Mouse (Mus musculus) MEL (cell line): ENCODE data around the gene Limch1. TPM values are rescaled to one million over a fixed set of nuclear protein-coding genes. Genes with fewer than 3 reads are reported as not detected.

Source experiments
- DNase-seq: peaks from one replicate; pipeline ENCODE4 v3.0.0; 2011; ENCODE audit warnings: low read depth, low spot score
- H3K27ac ChIP-seq: 2 replicates; pipeline ENCODE4 v1.5.1; 2012; ENCODE audit warnings: low read depth, mild to moderate bottlenecking, control low read depth, low read length, moderate library complexity; ENCODE audit not compliant: control insufficient read depth
- H3K27me3 ChIP-seq, 2 experiments: fragments of 150-350 bp in 1 of 2; sonication (generic) in 1 of 2; 2 replicates each; pipeline ENCODE4 v1.6.1; 2012; ENCODE audit warnings: low read length in 2 of 2, mild to moderate bottlenecking in 2 of 2, improper control_type of control experiment in 1 of 2, moderate library complexity in 1 of 2; ENCODE audit not compliant: insufficient read depth in 2 of 2, control insufficient read depth in 1 of 2
- H3K36me3 ChIP-seq, 2 experiments: 2 replicates each; pipeline ENCODE4 v1.6.1; 2012 to 2014; ENCODE audit warnings: low read length in 2 of 2, improper control_type of control experiment in 1 of 2, inconsistent platforms in 1 of 2, mild to moderate bottlenecking in 1 of 2; ENCODE audit not compliant: insufficient read depth in 2 of 2, control insufficient read depth in 1 of 2
- H3K4me1 ChIP-seq, 2 experiments: fragments of 150-350 bp in 1 of 2; sonication (generic) in 1 of 2; 2 replicates each; pipeline ENCODE4 v1.6.1; 2012; ENCODE audit warnings: low read length in 2 of 2, improper control_type of control experiment in 1 of 2, mild to moderate bottlenecking in 1 of 2; ENCODE audit not compliant: insufficient read depth in 2 of 2, control insufficient read depth in 1 of 2
- H3K4me3 ChIP-seq, 2 experiments: fragments of 150-350 bp in 1 of 2; sonication (generic) in 1 of 2; 2 replicates each; pipeline ENCODE4 v1.5.1; 2012; ENCODE audit warnings: low read depth in 2 of 2, low read length in 2 of 2, mild to moderate bottlenecking in 2 of 2, moderate library complexity in 2 of 2, control low read depth in 1 of 2, improper control_type of control experiment in 1 of 2; ENCODE audit not compliant: control insufficient read depth in 1 of 2, insufficient read depth in 1 of 2
- H3K79me2 ChIP-seq: 2 replicates; pipeline ENCODE4 v1.6.1; 2012; ENCODE audit warnings: mild to moderate bottlenecking, low read length, moderate library complexity; ENCODE audit not compliant: control insufficient read depth, poor library complexity, insufficient read depth
- H3K9ac ChIP-seq: 2 replicates; pipeline ENCODE4 v1.6.1; 2012; ENCODE audit warnings: low read depth, mild to moderate bottlenecking, control low read depth, low read length, moderate library complexity; ENCODE audit not compliant: control insufficient read depth, poor library complexity, severe bottlenecking
- H3K9me3 ChIP-seq: fragments of 150-350 bp; sonication (generic); replicated peaks from 2 replicates; pipeline ENCODE4 v1.6.1; 2012; ENCODE audit warnings: mild to moderate bottlenecking, low read length, improper control_type of control experiment, moderate library complexity; ENCODE audit not compliant: insufficient read depth
- CHD2 ChIP-seq: IDR thresholded peaks from 2 replicates; pipeline ENCODE4 v1.6.1; 2011; ENCODE audit warnings: low read length, improper control_type of control experiment
- CTCF ChIP-seq, 3 experiments: IDR thresholded peaks in 2 of 3; conservative IDR thresholded peaks in 1 of 3; 2 replicates each; pipeline ENCODE4 v1.5.1; 2011 to 2012; ENCODE audit warnings: low read length in 3 of 3, low read depth in 2 of 3, mild to moderate bottlenecking in 2 of 3, improper control_type of control experiment in 1 of 3, inconsistent platforms in 1 of 3, mixed read lengths in 1 of 3, moderate library complexity in 1 of 3; ENCODE audit not compliant: control insufficient read depth in 1 of 3, insufficient read depth in 1 of 3, poor library complexity in 1 of 3, severe bottlenecking in 1 of 3
- E2F4 ChIP-seq: IDR thresholded peaks from 2 replicates; pipeline ENCODE4 v1.6.1; 2011; ENCODE audit warnings: low read depth, low read length, improper control_type of control experiment, borderline replicate concordance
- ELF1 ChIP-seq: IDR thresholded peaks from 2 replicates; pipeline ENCODE4 v1.6.1; 2014; ENCODE audit warnings: low read depth, mild to moderate bottlenecking, inconsistent platforms, low read length, improper control_type of control experiment, moderate library complexity
- GABPA ChIP-seq: IDR thresholded peaks from 2 replicates; pipeline ENCODE4 v1.6.1; 2012; ENCODE audit warnings: low read depth, mild to moderate bottlenecking, inconsistent platforms, low read length, improper control_type of control experiment, moderate library complexity
- GATA1 ChIP-seq: IDR thresholded peaks from 2 replicates; pipeline ENCODE4 v1.6.1; 2011; ENCODE audit warnings: low read depth, low read length, improper control_type of control experiment
- HCFC1 ChIP-seq: IDR thresholded peaks from 2 replicates; pipeline ENCODE4 v1.6.1; 2012; ENCODE audit warnings: low read depth, mild to moderate bottlenecking, inconsistent platforms, low read length, improper control_type of control experiment, moderate library complexity
- KAT2A ChIP-seq: conservative IDR thresholded peaks from 2 replicates; pipeline ENCODE4 v1.6.1; 2012; ENCODE audit warnings: low read depth, low read length, improper control_type of control experiment, inconsistent platforms
- MAFK ChIP-seq: IDR thresholded peaks from 2 replicates; pipeline ENCODE4 v1.6.1; 2011; ENCODE audit warnings: low read depth, mild to moderate bottlenecking, low read length, improper control_type of control experiment, borderline replicate concordance
- MAX ChIP-seq: IDR thresholded peaks from 2 replicates; pipeline ENCODE4 v1.6.1; 2011; ENCODE audit warnings: low read length, improper control_type of control experiment
- MAZ ChIP-seq: IDR thresholded peaks from 2 replicates; pipeline ENCODE4 v1.6.1; 2012; ENCODE audit warnings: low read depth, mild to moderate bottlenecking, inconsistent platforms, low read length, improper control_type of control experiment
- MXI1 ChIP-seq: IDR thresholded peaks from 2 replicates; pipeline ENCODE4 v1.6.1; 2011; ENCODE audit warnings: mild to moderate bottlenecking, low read depth, low read length, improper control_type of control experiment
- MYB ChIP-seq: IDR thresholded peaks from 2 replicates; pipeline ENCODE4 v1.6.1; 2011; ENCODE audit warnings: mild to moderate bottlenecking, low read depth, low read length, improper control_type of control experiment
- POLR2A ChIP-seq, 2 experiments: IDR thresholded peaks; 2 replicates each; pipeline ENCODE4 v1.6.1; 2011 to 2012; ENCODE audit warnings: low read length in 2 of 2, mild to moderate bottlenecking in 2 of 2, control low read depth in 1 of 2, improper control_type of control experiment in 1 of 2, low read depth in 1 of 2, moderate library complexity in 1 of 2; ENCODE audit not compliant: control insufficient read depth in 1 of 2, insufficient read depth in 1 of 2, poor library complexity in 1 of 2
- RAD21 ChIP-seq: IDR thresholded peaks from 2 replicates; pipeline ENCODE4 v1.6.1; 2011; ENCODE audit warnings: mild to moderate bottlenecking, low read depth, low read length, improper control_type of control experiment
- SMC3 ChIP-seq: IDR thresholded peaks from 2 replicates; pipeline ENCODE4 v1.6.1; 2011; ENCODE audit warnings: low read depth, low read length, improper control_type of control experiment
- TAL1 ChIP-seq: IDR thresholded peaks from 2 replicates; pipeline ENCODE4 v1.6.1; 2012; ENCODE audit warnings: mild to moderate bottlenecking, inconsistent platforms, low read length, moderate library complexity, mixed read lengths
- UBTF ChIP-seq: IDR thresholded peaks from 2 replicates; pipeline ENCODE4 v1.6.1; 2012; ENCODE audit warnings: low read depth, mild to moderate bottlenecking, inconsistent platforms, low read length, improper control_type of control experiment, moderate library complexity, borderline replicate concordance; ENCODE audit not compliant: insufficient read depth
- ZC3H11A ChIP-seq: IDR thresholded peaks from 2 replicates; pipeline ENCODE4 v1.6.1; 2012; ENCODE audit warnings: low read depth, mild to moderate bottlenecking, inconsistent platforms, low read length, improper control_type of control experiment
- ZKSCAN1 ChIP-seq: IDR thresholded peaks from 2 replicates; pipeline ENCODE4 v1.6.1; 2012; ENCODE audit warnings: low read depth, mild to moderate bottlenecking, inconsistent platforms, low read length, improper control_type of control experiment, moderate library complexity
- polyA plus RNA-seq, 2 experiments: library from polyadenylated mRNA; stranded (reverse) in 1 of 2; unstranded in 1 of 2; fragments of >175 nt in 1 of 2; fragments of >200 nt in 1 of 2; gene quantifications; 2 replicates each; pipeline versions ENCODE4 v1.2.1 to v1.2.4; 2012; ENCODE audit warnings: low replicate concordance in 2 of 2, low read depth in 1 of 2; ENCODE audit not compliant: insufficient read length in 2 of 2, insufficient read depth in 1 of 2, missing spikeins in 1 of 2
- total RNA-seq: library from RNA; depleted of rRNA; stranded (reverse); fragments of 300-350 nt; gene quantifications from 2 replicates; pipeline ENCODE4 v1.2.3, GENCODE M21; 2012

The Limch1 gene
- total and polyA plus RNA-seq, 3 experiments: not detected

- H3K9ac ChIP-seq: no peak overlapping the region
- no peak for DNase-seq
Measured at GRCm38 (mm10) chr5:66996124-66996523, 250.5 kb downstream of the Limch1 start.

DNA sequence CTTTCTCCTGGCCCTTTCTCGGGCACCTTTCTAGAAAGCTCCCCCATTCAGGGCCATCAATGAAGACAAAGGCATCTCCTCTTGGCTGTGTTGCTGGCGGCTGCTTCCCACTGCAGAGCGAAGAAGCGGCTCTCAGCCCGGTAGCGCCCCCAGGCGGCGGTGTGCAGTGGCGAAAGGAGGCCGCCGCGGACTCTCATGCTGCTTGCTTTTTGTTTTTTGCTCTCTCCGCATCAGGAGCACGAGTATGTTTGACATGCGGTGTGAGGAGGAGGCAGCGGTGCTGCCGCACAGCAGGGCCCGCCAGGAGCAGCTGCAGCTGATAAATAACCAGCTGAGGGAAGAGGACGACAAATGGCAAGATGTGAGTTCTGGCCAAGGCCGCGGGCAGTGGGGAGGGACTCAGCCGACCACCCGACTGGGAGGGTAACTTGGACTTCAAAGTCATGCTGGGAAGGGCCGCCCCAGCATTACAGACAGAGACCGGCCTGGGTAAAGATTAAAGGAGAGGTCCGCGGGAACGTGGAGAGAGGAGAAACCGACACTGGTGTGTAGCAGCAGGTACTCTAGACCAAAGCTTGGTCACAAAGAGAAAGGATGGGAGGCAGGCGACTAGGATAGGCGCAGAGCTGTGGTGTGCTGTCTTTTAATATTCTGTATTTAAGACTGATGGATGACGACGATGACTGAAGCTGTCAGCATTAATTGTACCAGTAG lies 251.4 kb downstream of the Limch1 start:
- no peaks in the 10 kb centered on the region for H3K79me2 ChIP-seq
- H3K9ac ChIP-seq: no peak overlapping the region
- no peak overlapping the region for H3K27ac ChIP-seq
- H3K36me3 ChIP-seq: no peaks in the 10 kb centered on the region
- H3K9me3 ChIP-seq: no peaks in the 10 kb centered on the region
- no peak for DNase-seq
- no peaks in the 10 kb centered on the region for H3K4me1 ChIP-seq
- H3K4me3 ChIP-seq: no peak overlapping the region
- H3K27me3 ChIP-seq: no peaks in the 10 kb centered on the region
- TF ChIP-seq UBTF (no peak), CHD2 (no peak), MAFK (no peak), MAZ (no peak), MAX (no peak), GABPA (no peak)

More at GRCm38 (mm10) chr5:66996124-66996523, 250.5 kb downstream of the Limch1 start:
- Histone ChIP-seq H3K4me1 (no peaks in the 10 kb centered on the region), H3K27ac (no peak overlapping the region), H3K4me3 (no peak overlapping the region), H3K9me3 (no peaks in the 10 kb centered on the region), H3K79me2 (no peaks in the 10 kb centered on the region), H3K36me3 (no peaks in the 10 kb centered on the region), H3K27me3 (no peaks in the 10 kb centered on the region)
- no peak for TF ChIP-seq CTCF (IDR thresholded peaks at IDR 0.05 in 2 of 3, conservative IDR thresholded peaks at IDR 0.05 in 1 of 3; ENCODE audit: control insufficient read depth in 1 of 3, insufficient read depth in 1 of 3, low read depth in 2 of 3, low read length in 3 of 3, poor library complexity in 1 of 3, severe bottlenecking in 1 of 3)
- no peak for TF ChIP-seq ZKSCAN1
- TF ChIP-seq E2F4: no peak
- TF ChIP-seq MAFK: no peak
- no peak for TF ChIP-seq ZC3H11A
- no peak for TF ChIP-seq KAT2A
- no peak for TF ChIP-seq HCFC1
- no peak for TF ChIP-seq GATA1
- no peak for TF ChIP-seq RAD21
- no peak for TF ChIP-seq MAX
- no peak for TF ChIP-seq MXI1
- no peak for TF ChIP-seq TAL1
- no peak for TF ChIP-seq ELF1
- no peak for TF ChIP-seq MYB
- no peak for TF ChIP-seq SMC3
- no peak for TF ChIP-seq POLR2A (IDR thresholded peaks at IDR 0.05; ENCODE audit: control insufficient read depth in 1 of 2, insufficient read depth in 1 of 2, low read depth in 1 of 2, low read length in 2 of 2, poor library complexity in 1 of 2)
